Mouse (Mus musculus) ES-E14 (cell line): ENCODE measurements around the gene Adgre5.

Source experiments
- CHD2 ChIP-seq: IDR thresholded peaks from 2 replicates; pipeline ENCODE4 v1.6.1; 2014; ENCODE audit warnings: mild to moderate bottlenecking, low read depth, low read length, inconsistent platforms
- ZC3H11A ChIP-seq: IDR thresholded peaks from 2 replicates; pipeline ENCODE4 v1.6.1; 2012; ENCODE audit warnings: low read depth, mild to moderate bottlenecking, inconsistent platforms, low read length, borderline replicate concordance
- ZNF384 ChIP-seq: IDR thresholded peaks from 2 replicates; pipeline ENCODE4 v1.6.1; 2012; ENCODE audit warnings: low read depth, low read length, inconsistent platforms

DNA sequence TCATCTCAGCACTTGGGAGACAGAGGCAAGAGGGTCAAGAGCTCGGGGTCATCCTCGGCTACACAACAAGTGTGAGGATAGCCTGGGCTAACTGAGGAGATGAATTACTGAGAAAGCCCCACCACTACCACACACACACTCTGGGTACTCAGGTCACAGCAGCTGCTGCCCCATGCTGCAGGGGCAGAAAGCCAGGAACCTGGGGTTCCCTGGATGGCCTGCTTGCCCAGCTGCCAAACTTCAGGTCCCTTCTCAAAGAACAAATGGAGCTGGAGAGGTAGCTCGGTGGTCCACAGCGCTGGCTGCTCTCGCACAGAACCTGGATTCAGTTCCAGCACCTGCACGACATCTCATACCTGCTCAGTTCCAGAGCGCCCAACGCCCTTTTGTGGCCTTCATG, 23.0 kb upstream of the Adgre5 start:
- TF ChIP-seq CHD2 (no peak), ZC3H11A (no peak), ZNF384 (no peak)
